Mouse (Mus musculus): ENCODE measurements around the gene Gm21953.
"Not testable (repeated sequence)": the region's sequence is repeated elsewhere in the genome, so short reads cannot be mapped to it uniquely, and the experiment has no call there.

GRCm38 (mm10) chr4:42318034-42318433, 24.0 kb downstream of the Gm21953 start, which contains the start of gene Fam205a3:
- TF ChIP-seq POLR2A (IDR thresholded peaks at IDR 0.05; ENCODE audit: low read depth, low read length); CTCF (IDR thresholded peaks at IDR 0.05; ENCODE audit: extremely low read depth, insufficient read length, insufficient replicate concordance, low read depth, low read length): not testable (repeated sequence)
